Mouse (Mus musculus) heart, embryonic 16.5 days (tissue): Measurements from ENCODE around the gene Pbx2. TPM values are rescaled to one million over a fixed set of nuclear protein-coding genes. Genes with fewer than 3 reads are reported as not detected.

Source experiments
- ATAC-seq: fragments of 200-750 bp; cut with Nextera tagmentation; replicated peaks from 2 replicates; pipeline ENCODE4 v1.8.0; 2017; ENCODE audit warnings: moderate number of reproducible peaks; ENCODE audit not compliant: insufficient read depth, low FRiP score; ENCODE audit errors: extremely low read depth
- H3K27ac ChIP-seq: fragments of 300-500 bp; sonication (generic); 2 replicates; pipeline ENCODE4 v1.5.1; 2014; ENCODE audit warnings: mild to moderate bottlenecking, low read length, control low read depth, moderate library complexity
- H3K27me3 ChIP-seq: fragments of 300-500 bp; sonication (generic); 2 replicates; pipeline ENCODE4 v1.6.1; 2014; ENCODE audit warnings: low read length, mixed read lengths; ENCODE audit not compliant: control insufficient read depth, insufficient read depth
- H3K36me3 ChIP-seq: fragments of 300-500 bp; sonication (generic); 2 replicates; pipeline ENCODE4 v1.6.1; 2014; ENCODE audit not compliant: control insufficient read depth, insufficient read depth
- H3K4me1 ChIP-seq: fragments of 300-500 bp; sonication (generic); 2 replicates; pipeline ENCODE4 v1.6.1; 2014; ENCODE audit warnings: low read length, mixed read lengths; ENCODE audit not compliant: control insufficient read depth, insufficient read depth
- H3K4me2 ChIP-seq: fragments of 300-500 bp; sonication (generic); 2 replicates; pipeline ENCODE4 v1.6.1; 2014; ENCODE audit warnings: low read depth, mild to moderate bottlenecking, control low read depth, low read length
- H3K4me3 ChIP-seq: fragments of 300-500 bp; sonication (generic); 2 replicates; pipeline ENCODE4 v1.5.1; 2014; ENCODE audit warnings: mild to moderate bottlenecking, control low read depth, low read length
- H3K9ac ChIP-seq: fragments of 300-500 bp; sonication (generic); 2 replicates; pipeline ENCODE4 v1.6.1; 2014; ENCODE audit warnings: low read length, control low read depth
- H3K9me3 ChIP-seq: fragments of 300-500 bp; sonication (generic); replicated peaks from 2 replicates; pipeline ENCODE4 v1.6.1; 2016; ENCODE audit warnings: low read length; ENCODE audit not compliant: control insufficient read depth
- WGBS: fragments of 180-500 bp; shearing (Covaris S2); extraction: QIAGEN DNeasy Blood & Tissue Kit; methylation state at CpG from one replicate; pipeline ENCODE4 v1.1.7; 2014; 5-methylcytosine and 5-hydroxymethylcytosine counted together
- polyA plus RNA-seq: library from polyadenylated mRNA; unstranded; fragments of >200 nt; fragmentation: Nextera tagmentation; extraction: Ambion mirVana; gene quantifications from 2 replicates; pipeline ENCODE4 v1.2.1, GENCODE M21; 2015

Gene Pbx2
- polyA plus RNA-seq, 1 experiment from 2014 or later, result 4.8 TPM

DNA sequence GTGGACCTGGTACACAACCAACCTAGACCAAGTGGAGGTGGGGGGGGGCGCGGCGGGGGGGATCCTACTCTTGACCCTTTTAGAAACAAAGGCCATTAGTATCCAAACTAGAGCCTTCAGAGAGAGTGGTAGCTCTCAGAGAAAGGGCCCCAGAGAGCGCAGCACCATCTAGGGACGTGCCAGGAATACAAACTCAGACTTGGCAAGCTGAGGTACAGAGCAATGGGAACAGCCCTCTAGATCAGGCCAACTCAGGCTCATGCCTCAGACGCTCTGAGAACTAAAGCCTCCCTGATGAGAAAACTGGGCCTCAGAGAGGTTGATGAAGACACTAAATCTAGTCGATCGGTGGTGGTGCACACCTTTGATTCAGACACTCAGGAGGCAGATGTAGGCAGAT lies 5.9 kb upstream of the Pbx2 start:
- no peak for ATAC-seq
- Histone ChIP-seq H3K4me2 (no peak overlapping the region), H3K27me3 (no peaks in the 10 kb centered on the region), H3K4me3 (no peak overlapping the region), H3K9me3 (no peaks in the 10 kb centered on the region), H3K4me1 (peaks cover 25% of the 10 kb centered on the region), H3K36me3 (no peaks in the 10 kb centered on the region), H3K27ac (no peak overlapping the region), H3K9ac (no peak overlapping the region)
- WGBS, result 81% methylated on average over 8 of the region's 8 CpGs

GRCm38 (mm10) chr17:34585877-34586771 lies 4.9 kb upstream of the Pbx2 start:
- no peaks in the 10 kb centered on the region for H3K9me3 ChIP-seq
- peak overlapping the region; percentile 59 for H3K4me3 ChIP-seq
- H3K27ac ChIP-seq, result peak overlapping the region; percentile 86
- H3K4me2 ChIP-seq, result peak overlapping the region; percentile 100
- H3K27me3 ChIP-seq, result no peaks in the 10 kb centered on the region
- H3K9ac ChIP-seq, result peak overlapping the region; percentile 95
- 30% methylated on average over 32 of the region's 32 CpGs for WGBS
- no peaks in the 10 kb centered on the region for H3K36me3 ChIP-seq
- peaks cover 32% of the 10 kb centered on the region for H3K4me1 ChIP-seq
- ATAC-seq, result no peak; the same call in 1 of the 2 replicates

- H3K4me2 ChIP-seq, result peak overlapping the region; percentile 100
- H3K36me3 ChIP-seq, result no peaks in the 10 kb centered on the region
- peaks cover 37% of the 10 kb centered on the region for H3K4me1 ChIP-seq
- H3K27ac ChIP-seq, result peak overlapping the region; percentile 86
- peak overlapping the region; percentile 95 for H3K9ac ChIP-seq
- peak overlapping the region; percentile 59 for H3K4me3 ChIP-seq
- no peaks in the 10 kb centered on the region for H3K9me3 ChIP-seq
- peak; percentile 80 for ATAC-seq
- WGBS, result under 1% methylated on average over 38 of the region's 38 CpGs
- H3K27me3 ChIP-seq, result no peaks in the 10 kb centered on the region
Observed at GRCm38 (mm10) chr17:34586796-34587422, 4.2 kb upstream of the Pbx2 start.

DNA sequence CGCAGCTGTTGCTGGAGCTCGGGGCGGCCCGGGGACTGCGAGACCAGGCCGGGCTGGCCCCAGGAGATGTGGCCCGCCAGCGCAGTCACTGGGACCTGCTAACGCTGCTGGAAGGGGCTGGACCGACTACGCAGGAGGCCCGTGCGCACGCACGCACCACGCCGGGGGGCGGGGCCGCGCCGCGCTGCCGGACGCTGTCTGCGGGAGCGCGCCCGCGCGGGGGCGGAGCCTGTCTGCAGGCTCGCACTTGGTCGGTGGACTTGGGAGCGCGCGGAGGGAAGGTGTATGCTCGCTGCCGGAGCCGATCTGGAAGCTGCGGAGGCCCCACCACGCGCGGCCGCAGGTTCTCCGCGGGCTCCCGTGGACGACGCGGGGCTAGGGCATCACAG lies 3.6 kb upstream of the Pbx2 start:
- Histone ChIP-seq H3K4me1 (peaks cover 37% of the 10 kb centered on the region), H3K4me3 (peak overlapping the region; percentile 59)

GRCm38 (mm10) chr17:34587814-34588213 lies 3.3 kb upstream of the Pbx2 start:
- WGBS, result 2% methylated on average over 19 of the region's 19 CpGs
- peaks cover 37% of the 10 kb centered on the region for H3K4me1 ChIP-seq

More for the DNA sequence above, 3.6 kb upstream of the Pbx2 start:
- H3K27ac ChIP-seq, result peak overlapping the region; percentile 86
- H3K36me3 ChIP-seq, result no peaks in the 10 kb centered on the region
- peak; percentile 83 for ATAC-seq
- 0% methylated on average over 48 of the region's 50 CpGs for WGBS
- H3K9ac ChIP-seq, result peak overlapping the region; percentile 95
- no peaks in the 10 kb centered on the region for H3K27me3 ChIP-seq
- peak overlapping the region; percentile 100 for H3K4me2 ChIP-seq
- H3K9me3 ChIP-seq, result no peaks in the 10 kb centered on the region

GRCm38 (mm10) chr17:34588767-34589166 lies 2.3 kb upstream of the Pbx2 start:
- H3K27ac ChIP-seq, result peak overlapping the region; percentile 58
- ATAC-seq, result no peak
- no peaks in the 10 kb centered on the region for H3K9me3 ChIP-seq
- H3K4me1 ChIP-seq, result peaks cover 42% of the 10 kb centered on the region
- no peak overlapping the region for H3K9ac ChIP-seq
- 74% methylated on average over 3 of the region's 3 CpGs for WGBS
- H3K36me3 ChIP-seq, result no peaks in the 10 kb centered on the region
- no peak overlapping the region for H3K4me3 ChIP-seq
- peak overlapping the region; percentile 100 for H3K4me2 ChIP-seq
- H3K27me3 ChIP-seq, result no peaks in the 10 kb centered on the region

More at GRCm38 (mm10) chr17:34587814-34588213, 3.3 kb upstream of the Pbx2 start:
- peak overlapping the region; percentile 95 for H3K9ac ChIP-seq
- peak overlapping the region; percentile 86 for H3K27ac ChIP-seq
- H3K9me3 ChIP-seq, result no peaks in the 10 kb centered on the region
- no peak for ATAC-seq
- H3K27me3 ChIP-seq, result no peaks in the 10 kb centered on the region
- H3K36me3 ChIP-seq, result no peaks in the 10 kb centered on the region
- H3K4me3 ChIP-seq, result peak overlapping the region; percentile 59
- peak overlapping the region; percentile 100 for H3K4me2 ChIP-seq

GRCm38 (mm10) chr17:34589206-34589605 lies 1.9 kb upstream of the Pbx2 start:
- WGBS, result 38% methylated on average over 7 of the region's 7 CpGs
- H3K9me3 ChIP-seq, result no peaks in the 10 kb centered on the region
- H3K27me3 ChIP-seq, result no peaks in the 10 kb centered on the region
- peaks cover 47% of the 10 kb centered on the region for H3K4me1 ChIP-seq
- H3K4me3 ChIP-seq, result peak overlapping the region; percentile 87
- no peaks in the 10 kb centered on the region for H3K36me3 ChIP-seq
- H3K4me2 ChIP-seq, result peak overlapping the region; percentile 100
- ATAC-seq, result no peak
- H3K27ac ChIP-seq, result peak overlapping the region; percentile 88
- H3K9ac ChIP-seq, result no peak overlapping the region

DNA sequence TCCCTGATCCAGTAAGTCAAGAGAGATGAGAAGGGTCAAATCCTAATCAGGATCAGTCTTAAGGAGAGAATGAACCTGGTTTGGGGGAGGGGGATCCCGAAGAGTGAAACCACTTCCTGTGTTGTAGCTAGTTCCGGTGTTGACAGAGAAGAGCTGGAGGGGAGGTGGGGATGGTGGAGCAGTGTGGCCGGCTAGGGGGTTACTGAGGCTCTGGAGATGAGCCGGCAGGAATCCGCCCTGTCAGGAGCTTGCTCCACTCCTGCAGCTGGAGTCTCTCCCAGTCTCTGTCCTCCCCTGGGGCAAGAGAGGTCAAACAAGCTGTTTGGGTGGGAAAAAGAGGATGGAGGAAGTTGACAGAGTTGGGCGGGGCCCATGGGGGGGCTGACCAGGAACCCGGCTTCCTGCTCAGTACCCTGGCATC lies 1.4 kb upstream of the Pbx2 start, which contains the start of gene Gpsm3:
Gpsm3 (plus strand) TSS at position 126 of the 421 bp plus-strand sequence.
- Histone ChIP-seq H3K4me2 (peak within 1 kb of the TSS; percentile 100), H3K9ac (peak within 1 kb of the TSS; percentile 79), H3K27ac (peak within 1 kb of the TSS; percentile 88), H3K27me3 (no peaks in the 10 kb centered on the region), H3K36me3 (0 out of 2 replicates have a peak, but pooled peaks cover 3% of the 10 kb centered on the region), H3K9me3 (no peaks in the 10 kb centered on the region), H3K4me3 (peak within 1 kb of the TSS; percentile 87), H3K4me1 (peaks cover 49% of the 10 kb centered on the region)
- ATAC-seq, result no peak
- 30% methylated on average over 7 of the region's 7 CpGs for WGBS
